Mouse (Mus musculus) testis, adult 2 months (tissue): ENCODE results near the gene Pfkfb4. TPM values are rescaled to one million over a fixed set of nuclear protein-coding genes. Genes with fewer than 3 reads are reported as not detected.

Source experiments
- H3K27ac ChIP-seq: fragments of 200-500 bp; 2 replicates; pipeline ENCODE4 v1.5.1; 2012; ENCODE audit warnings: low read depth, low read length; ENCODE audit not compliant: control insufficient read depth, insufficient read depth
- H3K27me3 ChIP-seq: fragments of 200-500 bp; 2 replicates; pipeline ENCODE4 v1.6.1; 2012; ENCODE audit warnings: mild to moderate bottlenecking, low read length, moderate library complexity; ENCODE audit not compliant: control insufficient read depth, insufficient read depth
- H3K36me3 ChIP-seq: fragments of 200-500 bp; 2 replicates; pipeline ENCODE4 v1.6.1; 2012; ENCODE audit warnings: mild to moderate bottlenecking, low read length; ENCODE audit not compliant: control insufficient read depth, insufficient read depth
- H3K4me1 ChIP-seq: fragments of 200-500 bp; 2 replicates; pipeline ENCODE4 v1.6.1; 2012; ENCODE audit warnings: low read length; ENCODE audit not compliant: control insufficient read depth, insufficient read depth
- H3K4me3 ChIP-seq: fragments of 200-500 bp; 2 replicates; pipeline ENCODE4 v1.5.1; 2012; ENCODE audit warnings: low read depth, mild to moderate bottlenecking, low read length, moderate library complexity, mixed read lengths; ENCODE audit not compliant: control insufficient read depth
- CTCF ChIP-seq: fragments of 200-500 bp; IDR thresholded peaks from 2 replicates; pipeline ENCODE4 v1.5.1; 2012; ENCODE audit warnings: low read depth, mild to moderate bottlenecking, inconsistent platforms, low read length, moderate library complexity; ENCODE audit not compliant: control insufficient read depth, insufficient read depth, insufficient replicate concordance
- POLR2A ChIP-seq: fragments of 200-500 bp; IDR thresholded peaks from 2 replicates; pipeline ENCODE4 v1.6.1; 2012; ENCODE audit warnings: low read depth, mild to moderate bottlenecking, inconsistent platforms, low read length, moderate library complexity; ENCODE audit not compliant: control insufficient read depth
- polyA plus RNA-seq: library from polyadenylated mRNA; depleted of rRNA; stranded (reverse); fragments of >200 nt; gene quantifications from 2 replicates; pipeline ENCODE4 v1.2.3, GENCODE M21; 2012

Gene Pfkfb4
- polyA plus RNA-seq, 1 experiment: 41.2 TPM

DNA sequence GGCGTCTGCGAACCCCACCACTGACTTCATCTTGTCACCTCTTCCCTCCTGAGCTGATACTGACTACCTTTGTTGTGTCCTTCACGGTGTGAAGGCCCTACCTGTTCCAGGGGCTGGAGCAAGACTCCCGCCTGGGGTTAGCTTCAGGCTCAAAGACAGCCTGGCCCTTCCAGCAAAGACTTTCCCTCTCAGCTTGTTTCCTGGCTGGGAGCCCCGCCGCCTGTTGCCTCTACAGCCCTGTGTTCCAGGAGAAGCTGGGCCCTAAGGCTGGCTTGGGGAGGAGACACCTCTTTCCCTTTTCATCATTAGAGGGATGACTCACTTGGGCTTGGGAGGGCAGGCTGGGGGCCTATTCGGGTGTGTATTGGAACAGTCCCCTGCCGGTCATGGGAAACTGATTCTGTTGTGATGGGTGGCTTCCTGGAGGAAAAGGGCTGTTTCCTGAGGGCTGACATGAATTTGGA is 47.4 kb downstream of the Pfkfb4 start:
- H3K4me1 ChIP-seq: peaks cover 12% of the 10 kb centered on the region
- no peaks in the 10 kb centered on the region for H3K36me3 ChIP-seq
- H3K27ac ChIP-seq: peak overlapping the region; percentile 77
- no peaks in the 10 kb centered on the region; the same call in 1 of the 2 replicates for H3K27me3 ChIP-seq
- H3K4me3 ChIP-seq: peak overlapping the region; percentile 84
- TF ChIP-seq POLR2A (no peak), CTCF (no peak)

DNA sequence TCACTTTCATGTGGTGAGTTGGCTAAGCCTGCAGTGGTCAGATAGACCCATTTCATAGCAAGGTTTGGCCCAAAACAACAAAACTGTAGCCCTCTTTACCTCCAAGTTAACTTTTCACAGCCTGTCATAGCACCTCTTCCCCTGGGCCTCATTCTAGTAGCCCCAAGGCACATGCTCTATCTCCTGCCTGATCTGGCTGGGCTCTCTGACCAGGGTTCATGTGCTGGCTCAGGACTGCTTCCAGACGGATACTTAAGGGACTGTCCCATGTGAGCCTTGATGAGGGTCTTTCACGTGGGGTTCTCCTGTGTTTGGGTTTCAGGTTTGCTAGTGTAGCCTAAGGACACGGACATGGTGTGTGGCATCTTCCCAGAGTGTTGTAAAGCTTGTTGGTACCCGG is 48.1 kb downstream of the Pfkfb4 start:
- no peak for TF ChIP-seq CTCF
- no peak for TF ChIP-seq POLR2A
- Histone ChIP-seq H3K27me3 (no peaks in the 10 kb centered on the region; the same call in 1 of the 2 replicates), H3K4me1 (peaks cover 12% of the 10 kb centered on the region), H3K27ac (no peak overlapping the region), H3K36me3 (no peaks in the 10 kb centered on the region), H3K4me3 (no peak overlapping the region)

- TF ChIP-seq POLR2A (no peak), CTCF (no peak)
- peaks cover 12% of the 10 kb centered on the region for H3K4me1 ChIP-seq
- H3K27ac ChIP-seq: no peak overlapping the region
- no peaks in the 10 kb centered on the region; the same call in 1 of the 2 replicates for H3K27me3 ChIP-seq
- no peaks in the 10 kb centered on the region for H3K36me3 ChIP-seq
- no peak overlapping the region for H3K4me3 ChIP-seq
Observed at GRCm38 (mm10) chr9:109040216-109040615, 48.6 kb downstream of the Pfkfb4 start.

DNA sequence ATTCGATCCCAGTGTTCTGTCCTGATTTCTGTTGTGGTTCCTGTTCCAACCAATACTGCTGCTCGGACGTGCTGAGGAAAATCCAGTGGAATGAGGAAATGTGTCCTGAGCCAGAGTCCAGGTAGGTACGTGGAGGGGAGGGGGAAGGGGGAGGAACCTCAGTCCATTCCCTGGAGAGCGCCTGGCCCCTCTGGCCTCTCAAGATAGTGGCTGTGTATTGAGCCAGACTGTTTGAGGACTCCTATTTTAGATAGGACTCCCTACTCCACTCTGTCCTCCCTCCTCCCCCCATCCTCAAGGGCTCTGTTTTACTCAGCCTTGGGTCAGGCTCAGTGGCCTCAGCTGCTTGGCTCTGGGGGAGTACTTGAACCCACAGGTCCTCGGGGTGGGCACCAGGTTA is 49.3 kb downstream of the Pfkfb4 start:
- Histone ChIP-seq H3K4me1 (peaks cover 12% of the 10 kb centered on the region), H3K4me3 (no peak overlapping the region), H3K27ac (no peak overlapping the region), H3K27me3 (no peaks in the 10 kb centered on the region; the same call in 1 of the 2 replicates), H3K36me3 (no peaks in the 10 kb centered on the region)
- TF ChIP-seq CTCF (no peak), POLR2A (no peak)

DNA sequence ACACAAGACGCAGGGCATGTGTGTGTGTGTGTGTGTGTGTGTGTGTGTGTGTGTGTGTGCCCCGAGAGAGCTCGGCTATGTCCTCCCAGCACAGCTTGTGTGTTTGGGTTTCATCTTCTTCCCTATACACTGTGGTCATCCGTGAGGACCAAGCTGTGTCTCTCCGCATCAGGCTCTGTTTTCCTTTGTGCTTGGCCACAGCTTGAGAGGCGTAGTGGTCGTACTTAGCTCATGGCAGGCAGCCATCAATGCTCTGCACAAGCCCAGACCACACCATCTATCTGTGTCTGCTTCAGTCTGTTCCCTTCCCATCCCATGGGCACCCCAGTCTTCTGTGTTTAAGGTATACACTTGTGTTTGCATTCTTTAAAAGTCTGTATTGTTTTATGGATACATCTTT is 49.8 kb downstream of the Pfkfb4 start:
- Histone ChIP-seq H3K4me3 (no peak overlapping the region), H3K36me3 (no peaks in the 10 kb centered on the region), H3K27ac (no peak overlapping the region), H3K4me1 (peaks cover 12% of the 10 kb centered on the region), H3K27me3 (no peaks in the 10 kb centered on the region; the same call in 1 of the 2 replicates)
- TF ChIP-seq POLR2A (no peak), CTCF (no peak)

- no peak for TF ChIP-seq POLR2A
- peak; percentile 68; the same call in 1 of the 2 replicates for TF ChIP-seq CTCF
- H3K4me1 ChIP-seq: no peaks in the 10 kb centered on the region; the same call in 1 of the 2 replicates
- H3K27me3 ChIP-seq: no peaks in the 10 kb centered on the region
Observed at GRCm38 (mm10) chr9:109046306-109046705, 54.7 kb downstream of the Pfkfb4 start.

DNA sequence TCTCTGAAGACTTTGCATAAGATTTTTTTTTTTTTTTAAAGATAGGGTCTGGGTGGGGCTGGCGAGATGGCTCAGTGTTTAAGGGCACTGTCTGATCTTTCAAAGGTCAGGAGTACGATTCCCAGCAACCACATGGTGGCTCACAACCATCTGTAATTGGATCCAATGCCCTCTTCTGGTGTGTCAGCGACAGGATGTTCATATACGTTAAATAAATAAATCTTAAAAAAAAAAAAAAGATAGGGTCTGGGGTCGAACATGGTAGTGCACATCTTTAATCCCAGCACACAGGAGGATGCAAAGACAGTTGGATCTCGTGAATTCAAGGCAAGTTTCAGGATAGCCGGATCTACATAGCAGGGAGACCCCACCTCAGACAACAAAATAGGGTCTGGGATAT is 57.7 kb downstream of the Pfkfb4 start:
- Histone ChIP-seq H3K27me3 (no peaks in the 10 kb centered on the region), H3K4me1 (no peaks in the 10 kb centered on the region), H3K4me3 (no peak overlapping the region), H3K27ac (no peak overlapping the region), H3K36me3 (no peaks in the 10 kb centered on the region)
- TF ChIP-seq POLR2A (no peak), CTCF (no peak)

More at GRCm38 (mm10) chr9:109046306-109046705, 54.7 kb downstream of the Pfkfb4 start:
- Histone ChIP-seq H3K27ac (no peak overlapping the region), H3K36me3 (no peaks in the 10 kb centered on the region), H3K4me3 (no peak overlapping the region)

DNA sequence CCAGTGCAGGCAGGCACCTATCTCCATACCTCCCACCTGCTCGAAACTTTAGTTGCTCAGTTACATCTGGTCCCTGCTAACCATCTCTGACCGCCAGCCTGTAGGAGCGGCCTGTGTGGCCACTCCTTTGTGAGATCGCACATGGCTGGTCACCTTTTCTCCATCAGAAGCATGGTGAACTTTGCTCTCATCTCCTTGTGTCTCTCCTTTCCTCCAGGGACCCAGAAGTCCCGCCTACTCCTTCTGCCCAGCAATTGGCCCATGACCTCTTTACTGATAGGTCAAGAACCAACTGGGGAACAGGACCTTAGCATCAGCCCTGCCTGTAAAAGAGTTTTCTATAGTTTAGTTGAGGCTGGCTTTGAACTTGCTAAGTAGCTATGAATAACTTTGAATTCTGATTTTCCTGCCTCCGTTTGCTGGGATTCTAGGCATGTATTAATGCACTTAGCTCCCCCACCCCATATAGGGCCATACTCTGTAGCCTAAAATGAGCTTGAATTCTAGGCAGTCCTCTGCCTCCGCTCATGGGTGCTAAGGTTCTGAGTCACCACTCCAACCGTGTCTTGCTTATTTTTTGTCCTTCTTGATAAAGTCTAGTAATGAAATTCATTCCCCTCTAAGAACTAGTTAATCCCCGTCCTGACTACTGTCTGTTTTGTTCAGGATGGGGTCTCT is 58.6 kb downstream of the Pfkfb4 start:
- Histone ChIP-seq H3K4me3 (no peak overlapping the region), H3K4me1 (no peaks in the 10 kb centered on the region), H3K27me3 (no peaks in the 10 kb centered on the region), H3K27ac (no peak overlapping the region), H3K36me3 (no peaks in the 10 kb centered on the region)
- TF ChIP-seq POLR2A (no peak), CTCF (no peak)
